Mouse (Mus musculus) forebrain, embryonic 12.5 days (tissue): Measurements from ENCODE around the gene Zmat5. TPM values are rescaled to one million over a fixed set of nuclear protein-coding genes. Genes with fewer than 3 reads are reported as not detected.

ENCODE experiments used
- ATAC-seq: fragments of 200-750 bp; cut with Nextera tagmentation; 2 replicates; pipeline ENCODE4 v1.8.0; 2017; ENCODE audit warnings: moderate TSS enrichment; ENCODE audit not compliant: low FRiP score
- H3K27ac ChIP-seq: fragments of 300-500 bp; sonication (generic); 2 replicates; pipeline ENCODE4 v1.5.1; 2016; ENCODE audit warnings: mild to moderate bottlenecking
- H3K27me3 ChIP-seq: fragments of 300-500 bp; sonication (generic); 2 replicates; pipeline ENCODE4 v1.6.1; 2016; ENCODE audit warnings: mild to moderate bottlenecking
- H3K36me3 ChIP-seq: fragments of 300-500 bp; sonication (generic); replicated peaks from 2 replicates; pipeline ENCODE4 v1.6.1; 2016; ENCODE audit warnings: mild to moderate bottlenecking
- H3K4me1 ChIP-seq: fragments of 300-500 bp; sonication (generic); 2 replicates; pipeline ENCODE4 v1.6.1; 2016
- H3K4me2 ChIP-seq: fragments of 300-500 bp; sonication (generic); 2 replicates; pipeline ENCODE4 v1.6.1; 2016; ENCODE audit warnings: mild to moderate bottlenecking, moderate library complexity
- H3K4me3 ChIP-seq: fragments of 300-500 bp; sonication (generic); replicated peaks from 2 replicates; pipeline ENCODE4 v1.5.1; 2016; ENCODE audit warnings: mild to moderate bottlenecking
- H3K9ac ChIP-seq: fragments of 300-500 bp; sonication (generic); 2 replicates; pipeline ENCODE4 v1.6.1; 2016; ENCODE audit warnings: mild to moderate bottlenecking
- H3K9me3 ChIP-seq: fragments of 300-500 bp; sonication (generic); 2 replicates; pipeline ENCODE4 v1.6.1; 2016
- WGBS: fragments of 180-500 bp; shearing (Covaris S2); methylation state at CpG from one replicate; pipeline ENCODE4 v1.1.7; 2016; 5-methylcytosine and 5-hydroxymethylcytosine counted together
- polyA plus RNA-seq: library from polyadenylated mRNA; unstranded; fragments of >200 nt; fragmentation: Nextera tagmentation; extraction: Ambion mirVana; gene quantifications from 2 replicates; pipeline ENCODE4 v1.2.1, GENCODE M21; 2016

Zmat5 gene
- polyA plus RNA-seq, 1 experiment from 2014 or later = 74.0 TPM

- Histone ChIP-seq H3K27ac (peak overlapping the region; percentile 68), H3K27me3 (0 out of 2 replicates have a peak, but pooled peaks cover 8% of the 10 kb centered on the region), H3K9me3 (no peaks in the 10 kb centered on the region), H3K4me3 (no peak overlapping the region), H3K9ac (no peak overlapping the region), H3K4me2 (no peak overlapping the region), H3K4me1 (peaks cover 33% of the 10 kb centered on the region), H3K36me3 (peaks cover 8% of the 10 kb centered on the region)
- 21% methylated on average over 2 of the region's 2 CpGs for WGBS
- no peak for ATAC-seq
Observed at GRCm38 (mm10) chr11:4762511-4762910, 58.0 kb downstream of the Zmat5 start.

DNA sequence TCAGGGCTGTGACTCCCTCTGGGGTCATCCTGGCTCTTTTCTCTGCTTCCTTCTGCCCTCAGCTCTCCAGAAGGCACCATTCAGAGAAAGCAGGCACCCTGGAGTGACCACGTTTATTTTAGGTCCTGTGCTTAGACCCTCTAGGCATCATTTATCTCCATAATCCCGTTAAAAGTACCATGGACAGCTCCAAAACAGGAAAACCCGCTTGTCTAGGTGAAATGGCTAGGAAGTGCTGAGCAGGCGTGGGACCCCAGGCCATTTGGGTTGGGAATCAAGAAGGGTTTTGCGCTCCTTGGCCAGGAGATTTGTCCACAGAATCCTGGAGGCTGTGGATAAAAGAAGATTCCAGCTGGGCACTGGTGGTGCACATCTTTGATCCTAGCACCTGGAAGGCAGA, 59.2 kb downstream of the Zmat5 start:
- Histone ChIP-seq H3K27me3 (0 out of 2 replicates have a peak, but pooled peaks cover 8% of the 10 kb centered on the region), H3K27ac (no peak overlapping the region), H3K36me3 (peaks cover 19% of the 10 kb centered on the region), H3K4me3 (no peak overlapping the region), H3K9me3 (no peaks in the 10 kb centered on the region), H3K9ac (no peak overlapping the region), H3K4me2 (no peak overlapping the region), H3K4me1 (peaks cover 33% of the 10 kb centered on the region)
- WGBS = 23% methylated on average over 5 of the region's 5 CpGs
- ATAC-seq = no peak

DNA sequence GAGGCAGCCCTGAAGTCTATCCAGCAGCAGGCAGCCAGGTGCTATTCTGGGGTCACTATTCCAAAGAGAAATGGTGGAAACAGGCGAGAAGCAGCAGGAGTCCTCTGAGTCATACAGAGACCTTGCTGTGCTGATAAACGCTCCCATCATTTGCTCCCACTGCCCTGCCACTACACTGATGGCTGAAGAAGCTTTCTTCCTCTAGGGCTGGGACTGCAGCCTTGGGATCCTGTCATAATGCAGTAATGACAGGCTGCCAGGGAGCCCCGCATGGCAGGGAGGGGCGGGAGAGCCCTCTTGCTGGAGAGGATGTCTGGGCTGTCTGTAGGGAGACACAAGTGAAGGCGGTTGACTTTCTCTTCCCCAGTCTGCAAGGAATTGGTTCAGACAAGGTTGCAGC, 60.0 kb downstream of the Zmat5 start:
- peaks cover 26% of the 10 kb centered on the region for H3K36me3 ChIP-seq
- 73% methylated on average over 5 of the region's 5 CpGs for WGBS
- no peaks in the 10 kb centered on the region for H3K9me3 ChIP-seq
- H3K9ac ChIP-seq = no peak overlapping the region
- H3K4me3 ChIP-seq = no peak overlapping the region
- no peak for ATAC-seq
- 0 out of 2 replicates have a peak, but pooled peaks cover 8% of the 10 kb centered on the region for H3K27me3 ChIP-seq
- no peak overlapping the region for H3K4me2 ChIP-seq
- no peak overlapping the region for H3K27ac ChIP-seq
- H3K4me1 ChIP-seq = peaks cover 33% of the 10 kb centered on the region

DNA sequence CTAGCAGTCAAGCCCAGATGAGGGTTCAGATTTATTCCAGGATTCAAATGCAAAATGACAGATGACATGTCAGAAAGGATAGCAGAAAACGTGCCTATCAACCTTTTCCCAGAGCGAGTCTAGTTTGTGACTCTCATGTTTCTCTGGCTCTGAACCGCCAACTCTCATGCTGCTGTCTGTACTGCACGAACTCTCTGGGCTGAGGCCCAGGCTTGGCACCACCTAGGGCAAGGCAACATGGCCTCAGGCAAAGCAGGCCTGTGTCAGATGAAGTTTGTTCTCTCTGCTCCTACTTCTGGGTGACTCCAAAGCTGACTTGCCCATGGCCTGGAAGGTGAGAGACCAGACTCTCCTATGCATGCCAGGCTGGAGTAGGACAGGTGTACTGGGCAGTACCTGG, 63.9 kb downstream of the Zmat5 start:
- H3K4me1 ChIP-seq = peaks cover 17% of the 10 kb centered on the region; the same call in 1 of the 2 replicates
- no peak overlapping the region for H3K9ac ChIP-seq
- H3K4me3 ChIP-seq = no peak overlapping the region
- H3K27ac ChIP-seq = no peak overlapping the region
- no peaks in the 10 kb centered on the region for H3K9me3 ChIP-seq
- 83% methylated on average over 4 of the region's 4 CpGs for WGBS
- H3K27me3 ChIP-seq = no peaks in the 10 kb centered on the region
- peaks cover 42% of the 10 kb centered on the region for H3K36me3 ChIP-seq
- no peak overlapping the region for H3K4me2 ChIP-seq
- no peak for ATAC-seq

DNA sequence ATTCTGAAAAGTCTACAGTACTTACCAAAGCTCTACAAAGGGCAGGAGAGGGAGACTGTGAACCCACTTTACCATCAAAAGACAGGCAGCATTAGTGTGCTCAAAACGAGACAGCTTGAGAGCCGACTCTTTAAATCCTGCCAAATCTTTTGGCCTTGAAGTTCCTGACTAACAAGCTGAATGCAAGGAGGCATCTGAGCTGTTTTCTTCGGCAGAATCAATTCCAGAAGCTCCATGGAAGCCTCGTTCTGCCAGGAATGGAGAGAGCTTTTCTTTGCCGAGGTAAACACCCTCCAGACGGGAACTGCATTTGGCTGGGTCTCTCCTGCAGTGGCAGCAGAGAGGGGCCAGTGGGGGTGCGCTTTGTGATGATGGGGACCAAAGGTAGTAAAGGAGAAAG, 64.8 kb downstream of the Zmat5 start:
- Histone ChIP-seq H3K9ac (no peak overlapping the region), H3K27me3 (no peaks in the 10 kb centered on the region), H3K27ac (no peak overlapping the region), H3K4me1 (peaks cover 14% of the 10 kb centered on the region; the same call in 1 of the 2 replicates), H3K4me3 (no peak overlapping the region), H3K4me2 (no peak overlapping the region), H3K36me3 (peaks cover 42% of the 10 kb centered on the region), H3K9me3 (no peaks in the 10 kb centered on the region)
- no peak for ATAC-seq
- 73% methylated on average over 7 of the region's 7 CpGs for WGBS

GRCm38 (mm10) chr11:4769881-4770280, 65.4 kb downstream of the Zmat5 start:
- Histone ChIP-seq H3K27me3 (no peaks in the 10 kb centered on the region), H3K4me1 (peaks cover 14% of the 10 kb centered on the region; the same call in 1 of the 2 replicates), H3K4me2 (no peak overlapping the region), H3K36me3 (peaks cover 42% of the 10 kb centered on the region), H3K9me3 (no peaks in the 10 kb centered on the region), H3K4me3 (no peak overlapping the region), H3K27ac (no peak overlapping the region), H3K9ac (no peak overlapping the region)
- WGBS = 95% methylated on average over 6 of the region's 6 CpGs
- no peak for ATAC-seq

DNA sequence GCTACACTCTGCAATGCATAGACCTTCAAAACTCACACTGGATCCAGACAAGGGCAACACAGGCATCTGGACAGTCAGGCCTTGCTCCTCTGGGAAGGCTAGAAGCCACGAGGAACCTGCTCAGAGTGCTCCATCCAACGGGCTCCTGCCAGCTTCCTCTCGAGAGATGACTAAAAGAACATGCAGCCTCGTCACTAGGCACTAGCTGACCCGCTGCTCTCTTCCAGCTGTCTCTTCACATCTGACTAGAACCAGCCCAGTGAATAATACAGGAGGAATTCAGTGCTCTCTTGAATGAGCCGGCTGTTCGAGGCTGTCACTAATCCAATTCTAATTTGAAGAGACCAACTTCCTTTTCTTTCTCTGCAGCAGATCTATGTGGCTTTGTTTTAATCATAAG, 67.3 kb downstream of the Zmat5 start:
- Histone ChIP-seq H3K4me1 (peaks cover 14% of the 10 kb centered on the region; the same call in 1 of the 2 replicates), H3K4me3 (no peak overlapping the region), H3K9ac (no peak overlapping the region), H3K27ac (no peak overlapping the region), H3K36me3 (peaks cover 48% of the 10 kb centered on the region), H3K4me2 (no peak overlapping the region), H3K9me3 (no peaks in the 10 kb centered on the region), H3K27me3 (no peaks in the 10 kb centered on the region)
- WGBS = 49% methylated on average over 7 of the region's 7 CpGs
- no peak for ATAC-seq

DNA sequence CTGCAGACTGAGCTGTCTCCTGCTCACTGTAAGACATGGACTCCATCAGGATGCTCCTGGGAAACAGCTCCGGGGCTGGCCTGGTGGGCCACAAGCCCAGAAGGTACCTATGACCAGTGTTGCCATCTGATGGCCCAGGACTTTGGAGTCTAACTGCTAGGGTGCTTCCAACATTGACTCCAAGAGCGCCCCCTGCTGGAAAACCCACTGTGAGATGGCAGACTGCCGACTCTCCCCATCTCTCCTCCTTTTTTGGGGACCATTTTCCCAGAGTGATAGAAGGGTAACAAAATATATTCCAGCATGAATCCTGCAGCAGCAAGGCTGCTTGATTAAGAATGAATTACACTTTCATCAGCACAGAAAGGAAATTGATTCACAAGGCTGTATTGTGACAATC, 68.4 kb downstream of the Zmat5 start:
- Histone ChIP-seq H3K4me1 (peaks cover 14% of the 10 kb centered on the region; the same call in 1 of the 2 replicates), H3K4me2 (no peak overlapping the region), H3K9ac (no peak overlapping the region), H3K27ac (no peak overlapping the region), H3K4me3 (no peak overlapping the region), H3K36me3 (peaks cover 47% of the 10 kb centered on the region), H3K9me3 (no peaks in the 10 kb centered on the region), H3K27me3 (no peaks in the 10 kb centered on the region)
- ATAC-seq = peak; percentile 27; the same call in 1 of the 2 replicates
- 33% methylated on average over 3 of the region's 3 CpGs for WGBS

DNA sequence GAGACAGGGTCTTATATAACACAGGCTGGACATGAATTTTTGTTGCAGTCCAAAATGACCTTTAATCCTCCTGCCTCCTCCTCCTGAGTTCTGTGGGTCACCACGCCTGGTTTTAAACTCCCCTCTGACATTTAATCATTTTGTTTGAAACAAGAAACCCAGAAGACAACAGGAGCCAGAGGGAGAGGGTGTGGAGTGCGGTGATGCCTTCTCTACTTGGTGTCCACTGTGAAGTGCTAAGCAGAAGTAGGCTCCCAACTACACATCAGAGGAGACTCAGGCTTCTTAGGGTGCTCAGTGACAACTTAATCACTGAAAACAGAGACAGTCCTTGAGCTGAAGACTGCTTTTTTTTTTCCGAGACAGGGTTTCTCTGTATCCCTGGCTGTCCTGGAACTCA, 76.4 kb downstream of the Zmat5 start:
- H3K36me3 ChIP-seq = peaks cover 84% of the 10 kb centered on the region
- no peak overlapping the region for H3K9ac ChIP-seq
- whole genome bisulfite sequencing = 86% methylated on average over 3 of the region's 3 CpGs

DNA sequence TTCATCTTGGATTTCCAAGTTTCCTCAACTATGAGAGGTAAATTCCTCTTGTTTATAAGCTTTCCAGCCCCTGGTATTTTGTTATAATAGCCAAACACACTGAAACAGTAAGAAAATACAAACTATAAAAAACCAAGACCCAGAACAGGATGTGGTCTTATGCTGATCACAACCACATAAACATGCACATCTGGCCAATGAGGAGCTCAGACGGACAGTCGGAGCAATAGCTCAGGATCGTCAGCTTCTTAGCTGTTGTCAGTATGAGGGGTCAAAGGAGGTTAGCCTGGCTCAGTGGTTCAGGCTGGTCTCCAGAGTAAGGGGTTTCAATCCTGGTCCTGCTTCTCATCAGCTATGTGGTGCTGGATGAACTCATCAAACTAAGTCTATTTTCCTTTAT, 78.6 kb downstream of the Zmat5 start:
- no peaks in the 10 kb centered on the region for H3K9me3 ChIP-seq
- H3K27me3 ChIP-seq = no peaks in the 10 kb centered on the region
- no peaks in the 10 kb centered on the region for H3K4me1 ChIP-seq
- H3K9ac ChIP-seq = no peak overlapping the region
- H3K36me3 ChIP-seq = peaks cover 83% of the 10 kb centered on the region
- no peak overlapping the region for H3K27ac ChIP-seq
- no peak for ATAC-seq
- H3K4me2 ChIP-seq = no peak overlapping the region
- WGBS = 95% methylated on average over 3 of the region's 3 CpGs
- no peak overlapping the region for H3K4me3 ChIP-seq

More for the DNA sequence above, 76.4 kb downstream of the Zmat5 start:
- Histone ChIP-seq H3K9me3 (no peaks in the 10 kb centered on the region), H3K27ac (no peak overlapping the region), H3K27me3 (no peaks in the 10 kb centered on the region), H3K4me3 (no peak overlapping the region), H3K4me1 (no peaks in the 10 kb centered on the region), H3K4me2 (no peak overlapping the region)
- ATAC-seq = no peak

DNA sequence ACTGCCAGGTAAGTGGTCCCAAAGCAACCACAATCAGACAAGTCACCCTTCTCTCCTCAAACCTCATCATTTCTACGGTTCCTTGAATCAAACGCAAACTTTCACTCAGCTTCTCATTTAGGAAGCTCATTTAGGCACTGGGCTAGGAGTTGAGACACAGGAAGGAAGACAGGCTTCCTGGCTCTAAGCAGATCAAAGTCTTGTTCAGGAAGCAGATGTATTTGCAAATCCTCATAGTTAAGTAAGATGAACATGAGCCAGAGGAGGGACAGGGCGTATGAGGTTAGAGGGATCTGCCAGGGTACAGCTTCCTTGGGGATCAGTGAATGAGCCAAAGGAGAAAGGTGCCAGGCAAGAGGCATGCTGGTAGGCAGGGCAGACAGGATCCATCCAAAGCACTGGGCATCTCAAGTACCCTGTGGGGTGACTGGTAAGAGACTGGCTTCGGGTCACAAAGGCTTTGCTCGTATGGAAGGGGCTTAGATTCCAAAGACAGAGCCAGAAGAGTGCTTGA, 80.2 kb downstream of the Zmat5 start:
- Histone ChIP-seq H3K9ac (no peak overlapping the region), H3K27ac (no peak overlapping the region), H3K9me3 (no peaks in the 10 kb centered on the region), H3K36me3 (peaks cover 82% of the 10 kb centered on the region), H3K4me3 (no peak overlapping the region), H3K4me1 (no peaks in the 10 kb centered on the region), H3K27me3 (no peaks in the 10 kb centered on the region), H3K4me2 (no peak overlapping the region)
- no peak for ATAC-seq
- 86% methylated on average over 5 of the region's 5 CpGs for WGBS
